Mouse (Mus musculus): Measurements from ENCODE around the gene Zan.

- TF ChIP-seq CTCF (IDR thresholded peaks at IDR 0.05; ENCODE audit: low read depth) (no peak), EP300 (IDR thresholded peaks at IDR 0.05; ENCODE audit: low read depth) (no peak)
These were observed 130.5 kb downstream of the Zan start for GRCm38 (mm10) chr5:137346388-137346787.

All from liver, embryonic 14.5 days (tissue).